Mouse (Mus musculus): ENCODE data around the gene Slc9a7.

Gene Slc9a7

DNA sequence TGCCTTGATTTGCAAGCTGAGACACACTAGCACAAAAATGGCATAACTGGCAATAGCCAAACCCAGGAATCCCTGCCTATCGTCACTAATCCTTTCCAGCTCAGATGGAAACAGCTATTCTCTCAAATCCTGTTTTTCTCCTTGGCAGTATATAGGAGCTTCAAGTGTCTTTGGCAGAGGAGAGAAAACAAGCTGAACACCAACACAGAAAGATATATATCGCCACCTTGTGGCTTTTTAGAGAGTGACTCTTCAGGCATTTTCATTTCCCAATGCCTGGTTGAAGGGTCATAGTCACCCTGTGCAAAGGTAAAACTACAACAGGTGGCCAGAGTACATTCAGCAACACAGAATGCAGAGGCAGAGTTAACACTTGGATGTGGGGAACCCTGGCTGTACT is 134.1 kb downstream of the Slc9a7 start:
- no peak for DNase-seq (ENCODE audit: low read depth, low spot score)

DNA sequence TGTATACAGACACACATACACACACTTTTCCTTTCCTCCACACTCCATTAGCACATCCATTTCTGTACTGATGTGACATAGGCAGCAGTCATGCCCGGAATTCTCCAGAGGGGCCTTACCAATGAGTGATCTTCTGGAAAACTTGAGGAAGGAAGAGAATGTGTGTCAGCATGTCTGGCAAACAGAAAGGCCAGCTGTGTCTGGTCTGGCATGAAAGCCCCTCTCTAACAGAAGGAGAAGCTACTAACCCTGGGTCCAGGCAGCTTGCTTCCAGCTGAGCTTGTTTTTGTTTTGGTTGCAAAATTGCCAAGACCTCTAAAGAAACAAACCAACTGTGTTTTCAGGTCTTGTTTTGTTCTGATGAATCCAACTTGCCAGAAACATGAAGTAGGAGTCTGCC is 162.1 kb downstream of the Slc9a7 start:
- no peak for DNase-seq (ENCODE audit: low read depth, low spot score)

- no peak for DNase-seq (ENCODE audit: low read depth, low spot score)
These were observed 162.7 kb downstream of the Slc9a7 start for GRCm38 (mm10) chrX:20128951-20129350.

DNA sequence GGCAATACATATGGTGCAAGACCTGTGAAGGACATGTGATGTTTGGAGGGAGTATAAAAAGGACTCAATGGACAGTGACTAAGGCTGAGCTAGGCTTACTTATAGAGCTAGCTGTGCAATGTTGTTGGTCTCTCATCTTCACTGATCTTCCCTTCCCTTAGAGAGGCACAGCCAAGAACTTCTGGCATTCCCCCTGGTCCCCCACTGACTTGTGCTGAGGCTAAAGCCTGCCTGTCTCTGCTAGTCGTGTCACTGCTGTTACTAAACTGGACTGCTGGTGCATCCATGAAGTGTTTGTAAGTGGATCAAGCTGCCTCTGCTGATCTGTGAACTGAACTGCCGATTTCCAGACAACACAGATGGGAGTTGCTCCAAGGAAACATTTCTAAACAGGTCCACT is 166.1 kb downstream of the Slc9a7 start:
- no peak for DNase-seq (ENCODE audit: low read depth, low spot score)

DNA sequence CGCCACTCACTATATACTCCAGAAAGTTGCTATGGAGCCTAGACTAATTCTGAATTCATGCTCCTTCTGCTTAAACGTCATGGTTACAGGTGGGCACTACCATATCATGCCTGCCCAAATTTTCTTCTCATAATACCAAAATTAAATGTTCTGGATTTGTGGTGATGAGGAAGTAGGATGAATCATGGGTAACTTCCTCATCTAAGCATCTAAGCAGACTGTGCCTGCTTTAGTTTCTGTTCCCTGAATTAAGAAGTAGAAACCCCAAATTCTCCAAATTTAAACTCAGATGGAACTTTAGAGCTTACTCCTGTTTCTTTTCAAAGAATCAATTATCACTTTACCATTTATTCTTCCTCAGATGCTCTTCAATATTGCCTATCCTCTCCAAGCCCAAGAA is 173.9 kb downstream of the Slc9a7 start:
- no peak for DNase-seq (ENCODE audit: low read depth, low spot score)

DNA sequence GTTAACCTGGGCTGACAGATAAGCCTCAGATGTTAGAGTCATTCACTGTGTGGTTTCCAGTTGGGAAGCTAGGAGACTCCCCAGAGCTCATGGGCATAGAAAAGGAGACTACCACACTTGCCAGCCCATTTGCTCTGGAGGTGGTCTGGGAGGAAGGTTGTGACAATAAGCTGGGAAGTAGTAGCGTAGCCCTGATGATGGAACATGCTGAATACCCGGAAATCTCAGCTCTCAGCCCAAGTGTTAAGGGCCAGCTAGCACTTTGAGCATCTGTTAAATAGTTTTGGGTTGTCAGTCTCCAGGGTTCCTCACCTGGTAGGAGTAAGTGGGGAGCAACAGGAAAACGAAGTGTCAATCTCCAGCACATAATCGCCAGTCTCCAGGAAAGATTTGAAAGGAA is 221.4 kb downstream of the Slc9a7 start:
- DNase-seq (ENCODE audit: low read depth, low spot score): no peak

GRCm38 (mm10) chrX:20066636-20067035 is 225.0 kb downstream of the Slc9a7 start:
- no peak for DNase-seq (ENCODE audit: low read depth, low spot score)

- DNase-seq (ENCODE audit: low read depth, low spot score): no peak
These were observed 229.7 kb downstream of the Slc9a7 start for GRCm38 (mm10) chrX:20061764-20062480.

- no peak for DNase-seq (ENCODE audit: low read depth, low spot score)
These were observed 230.8 kb downstream of the Slc9a7 start for GRCm38 (mm10) chrX:20060769-20061315.

GRCm38 (mm10) chrX:20060096-20060768 is 231.4 kb downstream of the Slc9a7 start:
- DNase-seq (ENCODE audit: low read depth, low spot score): no peak

GRCm38 (mm10) chrX:20059381-20059971 is 232.1 kb downstream of the Slc9a7 start, which contains the start of gene Chst7:
Gene Chst7 (plus strand): TSS chrX:20059560.
- no peak for DNase-seq (ENCODE audit: low read depth, low spot score)

Data from retina, postnatal 7 days (tissue).